Mouse (Mus musculus) bone marrow, adult 2 months (tissue): Measurements from ENCODE around the gene Slc2a10.

ENCODE experiments used
- CTCF ChIP-seq: fragments of 200-500 bp; IDR thresholded peaks from 2 replicates; pipeline ENCODE4 v1.5.1; 2011; ENCODE audit warnings: low read length, control low read depth; ENCODE audit not compliant: control insufficient read depth, insufficient read depth
- POLR2A ChIP-seq: fragments of 200-500 bp; IDR thresholded peaks from 2 replicates; pipeline ENCODE4 v1.6.1; 2011; ENCODE audit warnings: low read depth, mild to moderate bottlenecking, control low read depth, low read length, borderline replicate concordance; ENCODE audit not compliant: control insufficient read depth

DNA sequence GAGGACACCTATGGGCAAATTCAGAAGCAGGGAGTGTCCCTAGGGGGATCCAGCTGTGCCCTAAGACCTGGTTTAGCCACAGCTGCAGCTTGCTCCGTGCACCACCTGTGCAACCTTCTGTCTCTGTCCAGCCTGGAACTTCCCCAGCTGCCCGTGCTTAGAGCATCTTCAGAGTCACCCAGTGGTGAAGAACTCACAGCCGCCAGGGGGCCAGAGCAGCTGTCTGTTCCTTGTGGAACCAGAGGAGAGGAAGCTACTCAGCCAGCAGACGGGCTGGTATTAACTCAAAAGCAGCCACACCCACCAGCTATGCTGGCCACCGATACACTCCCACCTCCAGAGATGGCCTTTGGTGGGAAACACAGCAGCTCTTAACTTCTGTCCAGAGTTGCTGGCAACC, 33.4 kb upstream of the Slc2a10 start:
- peak; percentile 23; the same call in 1 of the 2 replicates for TF ChIP-seq CTCF
- TF ChIP-seq POLR2A, result no peak
